Mouse (Mus musculus) liver, adult 2 months (tissue): ENCODE data around the gene Phip.

ENCODE experiments used
- CTCF ChIP-seq: fragments of 200-500 bp; IDR thresholded peaks from 2 replicates; pipeline ENCODE4 v1.5.1; 2011; ENCODE audit warnings: low read depth, low read length, control low read depth
- POLR2A ChIP-seq: fragments of 200-500 bp; IDR thresholded peaks from 2 replicates; pipeline ENCODE4 v1.6.1; 2011; ENCODE audit warnings: low read length, control low read depth; ENCODE audit not compliant: insufficient read depth; ENCODE audit errors: extremely low read depth

DNA sequence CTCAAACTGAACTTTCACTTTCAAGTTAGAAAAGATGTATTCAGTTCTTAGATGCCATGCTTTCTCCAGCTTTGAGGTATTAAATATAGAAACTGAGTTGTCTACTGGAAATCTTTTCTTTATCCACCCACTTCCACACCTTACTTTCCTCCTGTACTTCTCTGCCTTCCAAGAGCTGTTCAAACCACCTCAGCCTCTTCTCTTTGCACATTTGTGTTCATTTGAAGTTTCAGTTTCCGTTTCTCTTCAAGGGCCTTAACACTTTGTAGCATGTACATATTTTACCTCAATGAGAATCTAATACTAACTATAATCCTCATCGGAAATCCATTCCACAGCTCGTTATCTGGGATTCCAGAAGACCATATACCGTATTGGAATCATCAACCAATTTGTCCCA lies 11.3 kb downstream of the Phip start:
- TF ChIP-seq CTCF: no peak
- no peak for TF ChIP-seq POLR2A
